Mouse (Mus musculus) E14TG2a.4 (cell line): ENCODE measurements around the gene Tnfrsf13c.

Experiments
- H3K27me3 ChIP-seq: 2 replicates; pipeline ENCODE4 v1.6.1; 2014; ENCODE audit warnings: low read length, control low read depth; ENCODE audit not compliant: insufficient read depth
- H3K36me3 ChIP-seq: 2 replicates; pipeline ENCODE4 v1.6.1; 2014; ENCODE audit warnings: low read length, control low read depth; ENCODE audit not compliant: insufficient read depth
- H3K4me1 ChIP-seq: replicated peaks from 2 replicates; pipeline ENCODE4 v1.6.1; 2014; ENCODE audit warnings: low read depth, low read length, control low read depth
- H3K4me3 ChIP-seq: replicated peaks from 2 replicates; pipeline ENCODE4 v1.5.1; 2014; ENCODE audit warnings: mild to moderate bottlenecking, low read length
- H3K9me3 ChIP-seq: 2 replicates; pipeline ENCODE4 v1.6.1; 2014; ENCODE audit warnings: low read length, control low read depth
- CTCF ChIP-seq: conservative IDR thresholded peaks from 2 replicates; pipeline ENCODE4 v1.5.1; 2014; ENCODE audit warnings: low read length
- NANOG ChIP-seq: IDR thresholded peaks from 2 replicates; pipeline ENCODE4 v1.6.1; 2014; ENCODE audit warnings: borderline replicate concordance, low read length, mixed read lengths
- POU5F1 ChIP-seq: IDR thresholded peaks from 2 replicates; pipeline ENCODE4 v1.6.1; 2014; ENCODE audit warnings: low read length, borderline replicate concordance

The Tnfrsf13c gene

GRCm38 (mm10) chr15:82197937-82198336 lies 26.2 kb downstream of the Tnfrsf13c start:
- Histone ChIP-seq H3K4me3 (0 out of 2 replicates have a peak overlapping the region, but pooled peaks have one; percentile 2), H3K9me3 (no peaks in the 10 kb centered on the region), H3K4me1 (peaks cover 72% of the 10 kb centered on the region), H3K36me3 (peaks cover 99% of the 10 kb centered on the region), H3K27me3 (no peaks in the 10 kb centered on the region)
- TF ChIP-seq POU5F1, result no peak
- TF ChIP-seq NANOG, result no peak
- no peak for TF ChIP-seq CTCF

GRCm38 (mm10) chr15:82197246-82197750 lies 26.9 kb downstream of the Tnfrsf13c start:
- Histone ChIP-seq H3K4me3 (no peak overlapping the region), H3K4me1 (peaks cover 73% of the 10 kb centered on the region), H3K36me3 (peaks cover 99% of the 10 kb centered on the region), H3K27me3 (no peaks in the 10 kb centered on the region), H3K9me3 (no peaks in the 10 kb centered on the region)
- TF ChIP-seq CTCF, result no peak
- no peak for TF ChIP-seq NANOG
- TF ChIP-seq POU5F1, result no peak

- Histone ChIP-seq H3K36me3 (peaks cover 99% of the 10 kb centered on the region), H3K27me3 (no peaks in the 10 kb centered on the region), H3K4me3 (no peak overlapping the region), H3K9me3 (no peaks in the 10 kb centered on the region), H3K4me1 (peaks cover 76% of the 10 kb centered on the region)
- TF ChIP-seq NANOG (no peak), POU5F1 (no peak), CTCF (no peak)
Measured at GRCm38 (mm10) chr15:82196300-82196699, 27.9 kb downstream of the Tnfrsf13c start.

- H3K9me3 ChIP-seq, result no peaks in the 10 kb centered on the region
- H3K27me3 ChIP-seq, result no peaks in the 10 kb centered on the region
- peaks cover 85% of the 10 kb centered on the region for H3K4me1 ChIP-seq
- peaks cover 95% of the 10 kb centered on the region for H3K36me3 ChIP-seq
- no peak for TF ChIP-seq NANOG
- no peak for TF ChIP-seq POU5F1
- TF ChIP-seq CTCF, result no peak
- H3K4me3 ChIP-seq, result no peak overlapping the region
Measured at GRCm38 (mm10) chr15:82192617-82193016, 31.6 kb downstream of the Tnfrsf13c start.

- no peaks in the 10 kb centered on the region for H3K9me3 ChIP-seq
- H3K4me3 ChIP-seq, result no peak overlapping the region; the same call in 1 of the 2 replicates
- no peaks in the 10 kb centered on the region for H3K27me3 ChIP-seq
- H3K36me3 ChIP-seq, result peaks cover 95% of the 10 kb centered on the region
- TF ChIP-seq NANOG (no peak), POU5F1 (no peak), CTCF (peak; percentile 96)
- peaks cover 99% of the 10 kb centered on the region for H3K4me1 ChIP-seq
Measured at GRCm38 (mm10) chr15:82188481-82189240, 35.5 kb downstream of the Tnfrsf13c start.

- peaks cover 95% of the 10 kb centered on the region for H3K36me3 ChIP-seq
- TF ChIP-seq POU5F1 (no peak), NANOG (no peak; the same call in 1 of the 2 replicates), CTCF (no peak)
- no peaks in the 10 kb centered on the region for H3K9me3 ChIP-seq
- H3K27me3 ChIP-seq, result no peaks in the 10 kb centered on the region
- H3K4me1 ChIP-seq, result peaks cover 100% of the 10 kb centered on the region
- no peak overlapping the region for H3K4me3 ChIP-seq
Measured at GRCm38 (mm10) chr15:82187924-82188323, 36.2 kb downstream of the Tnfrsf13c start.

- no peak for TF ChIP-seq POU5F1
- no peak for TF ChIP-seq NANOG
- TF ChIP-seq CTCF, result peak; percentile 53
- Histone ChIP-seq H3K9me3 (peaks cover 2% of the 10 kb centered on the region; the same call in 1 of the 2 replicates), H3K27me3 (no peaks in the 10 kb centered on the region), H3K4me1 (peaks cover 96% of the 10 kb centered on the region), H3K36me3 (peaks cover 95% of the 10 kb centered on the region), H3K4me3 (no peak overlapping the region)
Measured at GRCm38 (mm10) chr15:82187401-82187800, 36.8 kb downstream of the Tnfrsf13c start.

GRCm38 (mm10) chr15:82186931-82187330 lies 37.2 kb downstream of the Tnfrsf13c start:
- Histone ChIP-seq H3K4me1 (peaks cover 93% of the 10 kb centered on the region), H3K36me3 (peaks cover 95% of the 10 kb centered on the region), H3K4me3 (0 out of 2 replicates have a peak overlapping the region, but pooled peaks have one; percentile 5), H3K27me3 (no peaks in the 10 kb centered on the region), H3K9me3 (peaks cover 7% of the 10 kb centered on the region; the same call in 1 of the 2 replicates)
- TF ChIP-seq NANOG (no peak), CTCF (no peak), POU5F1 (no peak)

- H3K4me1 ChIP-seq, result peaks cover 89% of the 10 kb centered on the region
- TF ChIP-seq CTCF (no peak), NANOG (no peak), POU5F1 (no peak)
- H3K4me3 ChIP-seq, result 0 out of 2 replicates have a peak overlapping the region, but pooled peaks have one; percentile 5
- peaks cover 7% of the 10 kb centered on the region; the same call in 1 of the 2 replicates for H3K9me3 ChIP-seq
- peaks cover 95% of the 10 kb centered on the region for H3K36me3 ChIP-seq
- H3K27me3 ChIP-seq, result no peaks in the 10 kb centered on the region
Measured at GRCm38 (mm10) chr15:82186131-82186530, 38.0 kb downstream of the Tnfrsf13c start.
